Mouse (Mus musculus) Patski (cell line): ENCODE data around the gene Dock6. TPM values are rescaled to one million over a fixed set of nuclear protein-coding genes. Genes with fewer than 3 reads are reported as not detected.

Experiments
- ATAC-seq: fragments of 100-300 bp; one replicate; pipeline ENCODE4 v1.8.0; 2021
- CTCF ChIA-PET: fragments of 350-600 bp; sonication (Branson Sonifier 250); formaldehyde crosslinking; loops from one replicate; lab custom pipeline; 2022; ENCODE audit warnings: inconsistent platforms; lab: Charles Lee
- POLR2A ChIA-PET: fragments of 350-600 bp; sonication (Branson Sonifier 250); formaldehyde crosslinking; loops from one replicate; lab custom pipeline; 2022; ENCODE audit warnings: antibody characterized with exemption, inconsistent platforms; lab: Charles Lee
- DNase-seq: peaks from one replicate; pipeline ENCODE4 v3.0.0-alpha.2; 2011; ENCODE audit warnings: low read depth, low spot score
- H3K27me3 ChIP-seq: fragments of 371-371 bp; one replicate; pipeline ENCODE4 v1.5.1; 2021
- CTCF ChIP-seq: fragments of 100-300 bp; IDR thresholded peaks from one replicate; pipeline ENCODE4 v1.5.1; 2021
- in situ Hi-C: fragments of 300-500 bp; cut with MboI; formaldehyde crosslinking; loops from 3 replicates; pipeline ENCODE4 v1.11.1; 2018; ENCODE audit warnings: low pct_unique_long_range_greater_than_20kb, mixed read lengths
- polyA plus RNA-seq: library from polyadenylated mRNA; unstranded; gene quantifications from one replicate; pipeline ENCODE4 v1.2.3, GENCODE M21; 2021

Dock6 gene
- polyA plus RNA-seq, 1 experiment from 2014 or later = 36.1 TPM

GRCm38 (mm10) chr9:21831558-21832240, 20.7 kb downstream of the Dock6 start:
- in situ Hi-C loops = no loop called here
- no peaks in the 10 kb centered on the region for H3K27me3 ChIP-seq
- CTCF ChIA-PET = interaction anchor here (1.6 kb wide), 1 partner anchor 27 kb away, joined by 5 read pairs; no protein-coding TSS in a partner anchor
- DNase-seq = no peak
- TF ChIP-seq CTCF = no peak
- ATAC-seq = no peak
- POLR2A ChIA-PET = no interaction called here

GRCm38 (mm10) chr9:21830936-21831335, 21.5 kb downstream of the Dock6 start:
- no peaks in the 10 kb centered on the region for H3K27me3 ChIP-seq
- TF ChIP-seq CTCF = no peak
- no peak for ATAC-seq
- ChIA-PET POLR2A (no interaction called here), CTCF (interaction anchor here (1.6 kb wide), 1 partner anchor 26 kb away, joined by 5 read pairs; no protein-coding TSS in a partner anchor)
- in situ Hi-C loops = no loop called here
- DNase-seq = no peak

GRCm38 (mm10) chr9:21830461-21830850, 22.0 kb downstream of the Dock6 start:
- no peak for ATAC-seq
- POLR2A ChIA-PET = no interaction called here

GRCm38 (mm10) chr9:21829834-21830460, 22.5 kb downstream of the Dock6 start:
- DNase-seq = no peak
- POLR2A ChIA-PET = no interaction called here
- no peak for TF ChIP-seq CTCF
- in situ Hi-C loops = no loop called here
- CTCF ChIA-PET = interaction anchor here (1.6 kb wide), 1 partner anchor 25 kb away, joined by 5 read pairs; no protein-coding TSS in a partner anchor
- ATAC-seq = no peak
- no peaks in the 10 kb centered on the region for H3K27me3 ChIP-seq

More at GRCm38 (mm10) chr9:21830461-21830850, 22.0 kb downstream of the Dock6 start:
- no peak for DNase-seq
- CTCF ChIA-PET = interaction anchor here (1.6 kb wide), 1 partner anchor 25 kb away, joined by 5 read pairs; no protein-coding TSS in a partner anchor
- in situ Hi-C loops = no loop called here
- no peaks in the 10 kb centered on the region for H3K27me3 ChIP-seq
- no peak for TF ChIP-seq CTCF

GRCm38 (mm10) chr9:21824366-21824765, 28.1 kb downstream of the Dock6 start:
- in situ Hi-C loops = no loop called here
- POLR2A ChIA-PET = no interaction called here
- no peaks in the 10 kb centered on the region for H3K27me3 ChIP-seq
- no peak for DNase-seq
- TF ChIP-seq CTCF = no peak
- no peak for ATAC-seq
- CTCF ChIA-PET = interaction anchor here (0.8 kb wide), 1 partner anchor 14 kb away, joined by 3 read pairs; no protein-coding TSS in a partner anchor

- no peak for TF ChIP-seq CTCF
- ATAC-seq (no peak), DNase-seq (no peak)
- no peaks in the 10 kb centered on the region for H3K27me3 ChIP-seq
- ChIA-PET CTCF (interaction anchor here (0.8 kb wide), 1 partner anchor 15 kb away, joined by 3 read pairs; no protein-coding TSS in a partner anchor), POLR2A (no interaction called here)
- in situ Hi-C loops = no loop called here
These were observed 28.5 kb downstream of the Dock6 start for GRCm38 (mm10) chr9:21823957-21824356.

GRCm38 (mm10) chr9:21822686-21823085, 29.7 kb downstream of the Dock6 start:
- no peak for TF ChIP-seq CTCF
- no peaks in the 10 kb centered on the region for H3K27me3 ChIP-seq
- ChIA-PET POLR2A (no interaction called here), CTCF (no interaction called here)
- DNase-seq (no peak), ATAC-seq (no peak)
- in situ Hi-C loops = no loop called here

- POLR2A ChIA-PET = interaction anchor here (0.5 kb wide), 1 partner anchor 9 kb away, joined by 8 read pairs; no protein-coding TSS in a partner anchor
- TF ChIP-seq CTCF = no peak
- CTCF ChIA-PET = interaction anchor here (1.0 kb wide), 1 partner anchor 15 kb away, joined by 3 read pairs; no protein-coding TSS in a partner anchor
- in situ Hi-C loops = no loop called here
- ATAC-seq = no peak
- H3K27me3 ChIP-seq = no peaks in the 10 kb centered on the region
- DNase-seq = no peak
These were observed 32.3 kb downstream of the Dock6 start for GRCm38 (mm10) chr9:21820183-21820582.

GRCm38 (mm10) chr9:21819181-21819729, 33.2 kb downstream of the Dock6 start:
- no peak for TF ChIP-seq CTCF
- POLR2A ChIA-PET = no interaction called here
- CTCF ChIA-PET = no interaction called here
- ATAC-seq = no peak
- no peak for DNase-seq
- in situ Hi-C loops = no loop called here
- no peaks in the 10 kb centered on the region for H3K27me3 ChIP-seq

- ATAC-seq = no peak
- CTCF ChIA-PET = no interaction called here
- POLR2A ChIA-PET = no interaction called here
- no peak for DNase-seq
- in situ Hi-C loops = no loop called here
- no peak for TF ChIP-seq CTCF
- H3K27me3 ChIP-seq = no peaks in the 10 kb centered on the region
These were observed 33.9 kb downstream of the Dock6 start for GRCm38 (mm10) chr9:21818561-21818960.

- in situ Hi-C loops = no loop called here
- no peak for TF ChIP-seq CTCF
- DNase-seq (no peak), ATAC-seq (no peak)
- H3K27me3 ChIP-seq = no peaks in the 10 kb centered on the region
- POLR2A ChIA-PET = no interaction called here
- CTCF ChIA-PET = no interaction called here
These were observed 34.3 kb downstream of the Dock6 start for GRCm38 (mm10) chr9:21818125-21818524.
